Mouse (Mus musculus) layer of hippocampus, adult 18-20 months (tissue): Measurements from ENCODE around the gene Lemd2. TPM values are rescaled to one million over a fixed set of nuclear protein-coding genes. Genes with fewer than 3 reads are reported as not detected.

Source experiments
- DNase-seq, 2 experiments: peaks; one replicate each; pipeline ENCODE4 v3.0.0; 2022; ENCODE audit warnings: low spot score in 2 of 2
- total RNA-seq, 2 experiments: library from RNA; stranded (reverse); gene quantifications; 2 replicates each; pipeline ENCODE4 v1.2.3; 2021

Gene Lemd2
- total RNA-seq, 2 experiments from 2014 or later, result 43.2 to 45.7 TPM

- DNase-seq, result no peak
Observed at GRCm38 (mm10) chr17:27191189-27191588, 13.1 kb downstream of the Lemd2 start.

- DNase-seq, result peak in 1 of 2 experiments; percentile 66
Observed at GRCm38 (mm10) chr17:27189640-27190216, 14.5 kb downstream of the Lemd2 start.

- no peak for DNase-seq
Observed at GRCm38 (mm10) chr17:27188883-27189282, 15.4 kb downstream of the Lemd2 start.

GRCm38 (mm10) chr17:27187059-27187458 lies 17.2 kb downstream of the Lemd2 start:
- DNase-seq, result no peak

GRCm38 (mm10) chr17:27186068-27186467 lies 18.2 kb downstream of the Lemd2 start:
- no peak for DNase-seq

GRCm38 (mm10) chr17:27183667-27184292 lies 20.5 kb downstream of the Lemd2 start:
- no peak for DNase-seq

GRCm38 (mm10) chr17:27182401-27182800 lies 21.9 kb downstream of the Lemd2 start:
- no peak for DNase-seq

- DNase-seq, result no peak
Observed at GRCm38 (mm10) chr17:27181666-27182065, 22.6 kb downstream of the Lemd2 start.

GRCm38 (mm10) chr17:27179681-27180280 lies 24.5 kb downstream of the Lemd2 start:
- DNase-seq, result no peak

GRCm38 (mm10) chr17:27178427-27179177 lies 25.7 kb downstream of the Lemd2 start:
- DNase-seq, result no peak

GRCm38 (mm10) chr17:27178019-27178418 lies 26.2 kb downstream of the Lemd2 start:
- DNase-seq, result no peak

GRCm38 (mm10) chr17:27176754-27177153 lies 27.5 kb downstream of the Lemd2 start:
- no peak for DNase-seq

GRCm38 (mm10) chr17:27176287-27176686 lies 28.0 kb downstream of the Lemd2 start:
- DNase-seq, result no peak

- DNase-seq, result no peak
Observed at GRCm38 (mm10) chr17:27175196-27175874, 28.9 kb downstream of the Lemd2 start.

- DNase-seq, result no peak
Observed at GRCm38 (mm10) chr17:27173715-27174114, 30.6 kb downstream of the Lemd2 start.

GRCm38 (mm10) chr17:27172459-27172858 lies 31.8 kb downstream of the Lemd2 start:
- DNase-seq, result no peak

- DNase-seq, result no peak
Observed at GRCm38 (mm10) chr17:27171121-27171520, 33.1 kb downstream of the Lemd2 start.

- DNase-seq, result no peak
Observed at GRCm38 (mm10) chr17:27169952-27170695, 34.1 kb downstream of the Lemd2 start.

GRCm38 (mm10) chr17:27168569-27168968 lies 35.7 kb downstream of the Lemd2 start:
- no peak for DNase-seq

- DNase-seq, result no peak
Observed at GRCm38 (mm10) chr17:27167545-27167944, 36.7 kb downstream of the Lemd2 start, which contains the start of gene Ip6k3. Gene Ip6k3, minus strand, starts transcription at chr17:27167795.

- DNase-seq, result no peak
Observed at GRCm38 (mm10) chr17:27166901-27167300, 37.4 kb downstream of the Lemd2 start.
